Mouse (Mus musculus) left cerebral cortex, adult 2 months (tissue): Measurements from ENCODE around the gene Elmod1. TPM values are rescaled to one million over a fixed set of nuclear protein-coding genes. Genes with fewer than 3 reads are reported as not detected.

Source experiments
- DNase-seq, 2 experiments: peaks; one replicate each; pipeline ENCODE4 v3.0.0; 2021 to 2022; ENCODE audit warnings: low spot score in 2 of 2, mixed read lengths in 1 of 2; ENCODE audit errors: extremely low spot score in 1 of 2
- H3K27ac ChIP-seq: fragments of 200-600 bp; 2 replicates; pipeline ENCODE4 v1.8.1; 2022
- H3K4me3 ChIP-seq: fragments of 200-600 bp; 2 replicates; pipeline ENCODE4 v1.8.1; 2022
- CTCF ChIP-seq: fragments of 200-600 bp; IDR thresholded peaks from 2 replicates; pipeline ENCODE4 v1.8.1; 2022; ENCODE audit warnings: antibody characterized with exemption, mild to moderate bottlenecking, moderate library complexity
- intact Hi-C: fragments of 180-260 bp; cut with DNase I; formaldehyde crosslinking; loops from one replicate; pipeline ENCODE4 v1.15.1; 2025
- total RNA-seq, 2 experiments: library from RNA; stranded (reverse); gene quantifications; 2 replicates each; pipeline ENCODE4 v1.2.3; 2021

The Elmod1 gene
- total RNA-seq, 2 experiments from 2014 or later, result 173 to 176 TPM

DNA sequence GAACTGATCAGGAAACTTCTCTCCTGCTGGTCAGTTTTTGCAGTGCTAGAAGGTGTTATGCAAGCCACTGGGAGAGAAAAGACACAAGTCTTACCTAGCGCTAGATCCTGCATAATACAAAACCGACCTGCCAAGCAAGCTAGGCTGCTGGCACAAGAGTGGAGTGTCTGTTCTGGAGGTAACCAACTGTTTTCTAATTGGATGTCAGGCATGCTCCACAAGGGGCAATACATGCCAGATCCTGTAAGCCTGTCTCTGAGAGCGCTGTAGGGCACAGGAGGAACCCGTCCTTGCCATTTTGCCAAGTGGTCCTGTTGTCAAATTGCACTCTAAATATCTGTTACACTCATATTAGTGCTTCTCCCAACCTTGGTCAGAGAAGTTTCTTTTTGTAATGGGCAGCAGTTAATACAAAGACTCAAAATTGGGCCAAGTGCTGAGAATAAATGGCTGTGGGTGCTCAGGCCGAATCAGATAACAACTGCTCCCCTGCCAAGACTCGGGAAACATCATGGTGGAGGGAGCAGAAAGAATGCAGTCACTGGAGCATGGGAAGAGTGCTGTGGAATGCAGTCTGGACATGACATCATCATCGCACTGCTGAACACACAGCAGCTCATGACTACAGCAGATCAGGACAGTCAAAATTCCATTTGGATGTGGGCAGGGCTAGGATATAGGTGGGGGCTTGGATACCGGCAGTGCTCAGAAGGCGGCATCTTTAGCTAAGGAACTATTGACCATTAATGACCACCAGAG, 7.3 kb downstream of the Elmod1 start:
- no peak for DNase-seq
- Histone ChIP-seq H3K27ac (0 out of 2 replicates have a peak overlapping the region, but pooled peaks have one; percentile 44), H3K4me3 (no peak overlapping the region)
- TF ChIP-seq CTCF, result peak; percentile 26
- intact Hi-C loops, result no loop called here

DNA sequence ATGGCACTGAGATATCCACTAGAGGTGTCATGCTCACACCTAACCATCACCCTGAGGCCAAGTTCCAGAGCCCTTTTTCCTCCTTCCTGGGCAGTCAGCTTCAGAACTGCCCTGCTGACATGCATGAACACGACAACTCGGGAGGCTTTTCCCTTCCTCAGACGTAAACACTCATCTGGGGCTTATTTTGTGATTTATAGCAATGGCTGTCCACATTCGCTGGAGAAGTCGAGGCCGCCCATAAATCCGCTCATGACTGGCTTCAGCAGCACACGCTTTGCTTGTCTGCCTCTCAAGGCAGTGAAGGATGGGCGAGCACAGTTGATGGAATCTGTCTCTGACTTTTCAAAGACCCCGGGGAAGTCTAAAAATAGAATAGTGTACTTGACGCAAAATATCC, 18.1 kb downstream of the Elmod1 start:
- intact Hi-C loops, result no loop called here
- no peak overlapping the region for H3K27ac ChIP-seq

DNA sequence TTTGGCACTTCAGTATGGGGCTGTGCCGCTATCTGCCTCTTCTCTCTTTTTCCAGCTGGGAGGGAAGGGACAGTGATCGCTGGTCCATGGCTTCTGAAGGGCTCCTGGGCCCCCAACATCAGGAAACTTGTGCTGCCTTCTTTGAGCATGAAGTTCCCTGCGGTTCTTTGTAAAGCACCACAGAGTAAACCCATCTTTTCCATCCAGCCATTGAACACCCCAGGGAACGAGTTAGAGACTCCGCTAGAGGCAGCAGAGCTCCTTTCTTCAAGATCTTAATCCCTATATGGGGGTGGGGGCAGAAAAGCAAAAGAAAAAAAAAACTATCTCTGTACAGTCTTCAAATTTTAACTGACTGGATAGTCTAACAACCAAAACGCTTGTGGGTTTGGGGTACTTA, 20.2 kb downstream of the Elmod1 start:
- intact Hi-C loops, result no loop called here
- peak; percentile 43 for TF ChIP-seq CTCF
- Histone ChIP-seq H3K4me3 (no peak overlapping the region), H3K27ac (no peak overlapping the region)
- no peak for DNase-seq

More for the DNA sequence above, 18.1 kb downstream of the Elmod1 start:
- DNase-seq, result no peak
- H3K4me3 ChIP-seq, result no peak overlapping the region
- no peak for TF ChIP-seq CTCF

DNA sequence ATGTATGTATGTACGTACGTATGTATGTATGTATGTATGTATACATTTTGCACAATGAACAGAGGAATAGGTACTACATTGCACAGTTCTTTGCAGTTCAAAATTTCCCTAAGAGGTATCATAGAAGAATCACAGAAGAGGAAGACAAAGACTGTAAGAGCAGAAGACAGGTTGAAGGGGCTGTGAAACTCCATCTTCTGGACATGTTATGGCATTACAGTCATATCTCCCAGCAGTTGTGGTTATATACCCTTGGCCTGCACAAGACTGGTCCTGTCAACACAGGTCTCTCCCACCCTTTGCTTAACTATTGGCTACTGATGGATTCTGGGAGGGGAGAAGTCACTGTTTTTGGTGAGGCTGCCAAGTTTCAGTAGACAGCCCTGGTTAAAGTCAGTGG, 27.6 kb downstream of the Elmod1 start:
- no peak overlapping the region for H3K27ac ChIP-seq
- TF ChIP-seq CTCF, result peak; percentile 14
- no peak for DNase-seq
- no peak overlapping the region for H3K4me3 ChIP-seq
- intact Hi-C loops, result no loop called here

DNA sequence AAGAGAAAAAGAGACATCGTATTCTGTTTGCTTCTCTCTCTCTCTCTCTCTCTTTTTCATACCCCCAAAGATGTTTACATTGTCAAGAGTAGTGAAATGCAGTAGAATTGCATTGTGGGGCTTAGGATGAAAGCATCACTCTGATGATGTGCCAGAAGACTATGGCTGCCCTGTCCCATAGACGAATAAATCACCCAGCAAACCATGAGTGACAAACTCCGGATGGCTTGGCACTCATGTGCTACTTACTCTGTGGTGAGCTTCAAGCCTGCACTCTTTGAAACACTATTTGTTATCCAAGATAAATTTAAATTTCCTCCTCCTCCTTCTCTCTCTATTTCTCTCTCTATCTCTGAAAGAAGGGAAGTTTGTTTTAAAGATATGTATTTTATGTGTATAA, 36.5 kb downstream of the Elmod1 start:
- no peak for TF ChIP-seq CTCF
- intact Hi-C loops, result loop anchor here (10.0 kb wide), 1 partner anchor 46 kb away; no protein-coding TSS in a partner anchor
- no peak for DNase-seq
- Histone ChIP-seq H3K27ac (no peak overlapping the region), H3K4me3 (no peak overlapping the region)

DNA sequence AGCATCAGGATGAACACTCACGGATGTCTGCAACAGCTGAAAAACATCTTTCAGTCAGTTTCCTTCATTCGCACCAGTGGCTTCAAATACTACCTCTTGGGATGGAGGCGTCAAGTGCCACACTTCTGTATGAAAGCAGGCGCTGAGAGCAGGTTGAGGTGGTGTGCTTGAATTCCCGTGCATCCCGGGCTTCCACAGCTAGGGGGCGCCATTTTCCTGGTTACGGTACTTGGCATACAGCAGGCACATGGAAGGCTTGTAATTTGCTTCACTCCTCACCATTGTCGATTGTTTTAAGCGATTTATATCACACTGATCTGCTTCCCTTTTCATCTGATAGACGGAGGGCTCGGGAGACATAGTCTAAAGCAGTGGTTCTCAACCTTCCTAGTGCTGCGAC, 40.9 kb downstream of the Elmod1 start:
- intact Hi-C loops, result loop anchor here (10.0 kb wide), 1 partner anchor 51 kb away; no protein-coding TSS in a partner anchor
- Histone ChIP-seq H3K27ac (peak overlapping the region; percentile 24; the same call in 1 of the 2 replicates), H3K4me3 (no peak overlapping the region)
- DNase-seq, result peak; percentile 56 to 70
- peak; percentile 71 for TF ChIP-seq CTCF

DNA sequence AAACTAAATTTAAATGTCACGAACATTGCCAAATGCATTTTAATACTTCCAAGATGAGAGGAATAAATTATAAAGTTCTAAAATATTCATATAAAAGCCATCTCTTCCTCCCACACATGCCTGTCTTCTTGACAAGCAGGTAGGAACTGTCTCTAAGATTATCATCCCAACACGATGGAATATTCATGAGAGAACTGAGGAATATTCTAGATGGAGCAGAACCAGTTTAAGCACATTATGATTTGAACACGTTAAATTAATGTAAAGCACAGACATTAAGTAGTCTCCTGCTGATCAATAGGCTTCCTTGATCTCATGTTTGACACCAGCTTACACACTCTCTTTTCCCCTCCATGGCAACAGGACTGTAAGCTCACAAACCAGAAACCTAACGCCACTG, 41.7 kb downstream of the Elmod1 start:
- H3K4me3 ChIP-seq, result no peak overlapping the region
- no peak overlapping the region for H3K27ac ChIP-seq
- intact Hi-C loops, result loop anchor here (10.0 kb wide), 1 partner anchor 51 kb away; no protein-coding TSS in a partner anchor
- DNase-seq, result no peak
- no peak for TF ChIP-seq CTCF

DNA sequence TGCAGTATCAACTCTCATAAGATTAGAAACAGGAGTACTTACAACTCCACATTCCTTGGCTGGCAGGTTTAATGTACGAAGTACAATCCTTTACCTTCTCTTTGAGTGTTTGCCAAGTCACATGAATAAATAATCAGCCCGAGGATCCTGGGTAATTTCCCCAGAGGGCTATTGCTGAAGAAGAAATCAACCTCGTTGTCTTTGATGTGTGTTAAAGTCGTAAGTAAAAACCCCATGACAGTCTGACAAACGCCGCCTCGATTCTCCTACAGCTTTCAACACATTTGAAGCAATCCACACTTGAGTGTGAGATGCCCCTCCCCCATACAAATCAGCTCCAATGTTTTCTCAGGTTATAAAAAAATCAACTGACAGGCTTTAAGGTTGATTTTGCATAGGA, 44.2 kb downstream of the Elmod1 start:
- intact Hi-C loops, result loop anchor here (10.0 kb wide), 1 partner anchor 54 kb away; no protein-coding TSS in a partner anchor
- TF ChIP-seq CTCF, result no peak
- Histone ChIP-seq H3K4me3 (no peak overlapping the region), H3K27ac (no peak overlapping the region)
- DNase-seq, result no peak

DNA sequence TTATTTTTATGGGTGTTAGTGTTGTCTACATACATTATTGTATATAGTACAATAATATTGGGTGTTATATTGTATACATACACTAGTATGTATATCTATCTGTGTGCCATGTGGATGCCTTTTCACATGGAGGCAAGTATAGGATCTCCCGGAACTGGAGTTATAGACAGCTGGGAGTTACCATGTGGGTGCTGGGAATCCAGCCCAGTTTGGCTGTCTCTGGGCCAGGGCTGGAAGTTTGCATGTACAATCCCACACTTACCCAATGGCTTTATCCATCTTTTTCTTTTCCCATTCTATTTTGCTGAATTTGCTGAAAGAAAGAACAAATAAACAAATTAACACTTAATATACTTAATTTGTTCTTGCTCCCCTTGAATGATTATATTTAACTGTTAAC, 54.0 kb downstream of the Elmod1 start:
- no peak overlapping the region for H3K4me3 ChIP-seq
- DNase-seq, result no peak
- no peak for TF ChIP-seq CTCF
- no peak overlapping the region for H3K27ac ChIP-seq
- intact Hi-C loops, result no loop called here

DNA sequence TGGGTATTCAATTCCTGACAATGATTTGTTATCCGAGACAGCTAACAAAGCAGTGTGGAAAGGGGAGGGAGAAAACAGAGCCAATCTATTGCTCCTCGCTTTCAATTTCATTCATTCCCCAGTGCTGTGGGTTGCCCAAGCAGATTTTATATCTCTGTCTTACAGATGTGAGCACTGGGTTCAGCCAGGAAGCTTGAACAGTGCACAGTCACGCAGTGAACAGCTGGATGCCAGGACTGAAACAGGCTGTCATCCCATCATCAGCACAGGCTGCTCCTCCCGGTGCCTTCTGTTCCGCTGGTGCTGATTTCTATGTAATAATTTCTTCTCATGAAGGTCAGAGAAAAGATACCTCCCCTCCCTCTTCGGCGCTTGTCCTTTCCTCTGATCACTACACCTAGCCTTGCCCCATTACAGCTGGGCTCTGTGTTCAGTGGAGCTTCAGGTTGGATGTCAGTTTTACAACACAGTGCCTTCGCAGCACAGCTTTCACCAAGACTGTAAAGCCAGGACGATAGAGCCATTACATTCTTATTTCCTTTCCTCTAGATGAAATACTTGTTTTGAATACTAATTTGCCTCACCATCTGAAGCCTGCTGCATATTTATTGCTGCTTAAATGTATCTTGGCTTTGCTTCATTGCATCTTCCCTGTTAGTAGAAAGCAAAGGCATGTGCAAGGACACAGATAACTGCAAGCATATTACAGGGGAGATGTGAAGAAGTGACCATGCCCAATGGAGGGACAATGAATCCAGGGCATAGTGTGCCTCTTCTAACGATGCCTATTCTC, 59.0 kb downstream of the Elmod1 start:
- intact Hi-C loops, result no loop called here
- DNase-seq, result no peak
- Histone ChIP-seq H3K27ac (peak overlapping the region; percentile 53), H3K4me3 (no peak overlapping the region)
- no peak for TF ChIP-seq CTCF

DNA sequence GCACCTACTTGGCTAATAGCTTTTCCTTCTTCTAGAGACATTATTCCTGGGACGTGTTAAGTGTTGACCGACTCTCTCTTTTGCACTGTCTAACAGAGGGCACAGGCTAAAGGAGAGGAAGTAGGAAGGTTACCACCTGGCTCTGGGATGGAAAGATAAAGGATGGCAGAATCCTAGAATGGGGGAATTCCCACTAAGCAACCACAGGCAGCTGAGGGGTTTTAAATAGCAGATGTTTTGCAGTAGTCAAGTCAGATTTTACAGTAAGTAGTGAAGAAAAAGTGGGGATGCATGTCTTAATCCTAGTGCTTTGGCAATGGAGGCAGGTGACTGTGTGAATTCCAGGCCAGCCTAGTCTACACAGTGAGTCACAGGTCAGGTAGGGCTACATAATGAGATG, 64.3 kb downstream of the Elmod1 start:
- intact Hi-C loops, result loop anchor here (2.0 kb wide), 1 partner anchor 56 kb away; no protein-coding TSS in a partner anchor
- H3K27ac ChIP-seq, result peak overlapping the region; percentile 65
- H3K4me3 ChIP-seq, result no peak overlapping the region
- no peak for TF ChIP-seq CTCF
- DNase-seq, result no peak

DNA sequence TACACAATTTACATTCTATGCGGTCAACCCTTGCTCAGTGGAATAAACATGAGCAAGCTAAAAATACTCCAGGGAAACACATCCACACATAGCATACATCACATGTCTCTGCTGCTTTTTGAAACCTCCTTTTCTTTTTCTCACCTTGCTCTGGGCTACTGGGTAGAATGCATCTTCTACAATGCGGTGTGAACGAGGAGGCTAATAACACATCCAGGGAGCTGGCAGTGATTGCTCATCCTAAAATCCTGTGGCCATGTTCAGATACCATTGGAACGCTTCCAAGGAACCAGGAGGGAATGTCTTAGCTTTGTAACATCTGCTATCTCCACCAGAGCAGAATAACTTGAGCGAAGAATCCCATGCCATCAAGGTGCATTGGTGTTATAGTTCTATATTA, 64.8 kb downstream of the Elmod1 start:
- TF ChIP-seq CTCF, result no peak
- intact Hi-C loops, result loop anchor here (2.0 kb wide), 1 partner anchor 56 kb away; no protein-coding TSS in a partner anchor
- Histone ChIP-seq H3K4me3 (no peak overlapping the region), H3K27ac (peak overlapping the region; percentile 65)
- no peak for DNase-seq
